Mouse (Mus musculus) neural tube, embryonic 14.5 days (tissue): Measurements from ENCODE around the gene Prss43. TPM values are rescaled to one million over a fixed set of nuclear protein-coding genes. Genes with fewer than 3 reads are reported as not detected.
A peak's percentile ranks its signal among the peaks of the same experiment; 100 is the strongest.

Source experiments
- ATAC-seq: fragments of 200-750 bp; cut with Nextera tagmentation; 2 replicates; pipeline ENCODE4 v1.8.0; 2017; ENCODE audit warnings: low read depth, mild to moderate bottlenecking, moderate TSS enrichment, moderate library complexity
- H3K27ac ChIP-seq: fragments of 300-500 bp; sonication (generic); 2 replicates; pipeline ENCODE4 v1.5.1; 2014; ENCODE audit warnings: low read depth, mild to moderate bottlenecking, control low read depth, low read length, moderate library complexity, mixed read lengths
- H3K27me3 ChIP-seq: fragments of 300-500 bp; sonication (generic); 2 replicates; pipeline ENCODE4 v1.6.1; 2014; ENCODE audit warnings: low read length; ENCODE audit not compliant: control insufficient read depth, insufficient read depth
- H3K36me3 ChIP-seq: fragments of 300-500 bp; sonication (generic); 2 replicates; pipeline ENCODE4 v1.6.1; 2014; ENCODE audit warnings: low read length, mixed read lengths; ENCODE audit not compliant: control insufficient read depth, insufficient read depth
- H3K4me1 ChIP-seq: fragments of 300-500 bp; sonication (generic); 2 replicates; pipeline ENCODE4 v1.6.1; 2014; ENCODE audit warnings: low read length; ENCODE audit not compliant: control insufficient read depth, insufficient read depth
- H3K4me2 ChIP-seq: fragments of 300-500 bp; sonication (generic); 2 replicates; pipeline ENCODE4 v1.6.1; 2014; ENCODE audit warnings: mild to moderate bottlenecking, low read depth, low read length, control low read depth
- H3K4me3 ChIP-seq: fragments of 300-500 bp; sonication (generic); 2 replicates; pipeline ENCODE4 v1.5.1; 2014; ENCODE audit warnings: low read depth, low read length, control low read depth, mixed read lengths
- H3K9ac ChIP-seq: fragments of 300-500 bp; sonication (generic); replicated peaks from 2 replicates; pipeline ENCODE4 v1.6.1; 2014; ENCODE audit warnings: low read depth, mild to moderate bottlenecking, control low read depth, low read length, mixed read lengths
- H3K9me3 ChIP-seq: fragments of 300-500 bp; sonication (generic); 2 replicates; pipeline ENCODE4 v1.6.1; 2016; ENCODE audit warnings: low read length; ENCODE audit not compliant: control insufficient read depth
- WGBS: fragments of 180-500 bp; shearing (Covaris S2); extraction: QIAGEN DNeasy Blood & Tissue Kit; methylation state at CpG from one replicate; pipeline ENCODE4 v1.1.7; 2014; 5-methylcytosine and 5-hydroxymethylcytosine counted together
- polyA plus RNA-seq: library from polyadenylated mRNA; unstranded; fragments of >200 nt; fragmentation: Nextera tagmentation; extraction: Ambion mirVana; gene quantifications from 2 replicates; pipeline ENCODE4 v1.2.1, GENCODE M21; 2014

Prss43 gene
- polyA plus RNA-seq, result not detected in 2 replicates

GRCm38 (mm10) chr9:110826390-110826789, at the start of gene Prss43:
TSS of gene Prss43 (plus strand) at chr9:110826690.
- Histone ChIP-seq H3K4me3 (no peak within 1 kb of the TSS), H3K4me2 (no peak within 1 kb of the TSS), H3K9ac (no peak within 1 kb of the TSS), H3K27ac (no peak within 1 kb of the TSS), H3K36me3 (no peaks in the 10 kb centered on the region), H3K4me1 (no peaks in the 10 kb centered on the region), H3K27me3 (no peaks in the 10 kb centered on the region), H3K9me3 (no peaks in the 10 kb centered on the region)
- 73% methylated on average over 3 of the region's 3 CpGs for WGBS
- ATAC-seq, result no peak

GRCm38 (mm10) chr9:110778100-110778499, 48.4 kb upstream of the Prss43 start:
- Histone ChIP-seq H3K27ac (no peak overlapping the region), H3K27me3 (no peaks in the 10 kb centered on the region), H3K36me3 (no peaks in the 10 kb centered on the region), H3K9me3 (no peaks in the 10 kb centered on the region), H3K4me1 (no peaks in the 10 kb centered on the region; the same call in 1 of the 2 replicates), H3K4me3 (no peak overlapping the region), H3K9ac (no peak overlapping the region), H3K4me2 (no peak overlapping the region)
- 85% methylated on average over 1 of the region's 1 CpGs for WGBS
- ATAC-seq, result no peak

GRCm38 (mm10) chr9:110778559-110778958, 47.9 kb upstream of the Prss43 start:
- WGBS, result 83% methylated on average over 7 of the region's 7 CpGs

GRCm38 (mm10) chr9:110779242-110779913, 47.1 kb upstream of the Prss43 start:
- no peak for ATAC-seq
- H3K4me3 ChIP-seq, result no peak overlapping the region
- no peaks in the 10 kb centered on the region for H3K36me3 ChIP-seq
- no peaks in the 10 kb centered on the region for H3K27me3 ChIP-seq
- no peak overlapping the region for H3K9ac ChIP-seq
- no peak overlapping the region for H3K4me2 ChIP-seq
- WGBS, result 58% methylated on average over 5 of the region's 5 CpGs
- no peak overlapping the region for H3K27ac ChIP-seq
- no peaks in the 10 kb centered on the region; the same call in 1 of the 2 replicates for H3K4me1 ChIP-seq
- H3K9me3 ChIP-seq, result no peaks in the 10 kb centered on the region

More at GRCm38 (mm10) chr9:110778559-110778958, 47.9 kb upstream of the Prss43 start:
- ATAC-seq, result no peak
- Histone ChIP-seq H3K27me3 (no peaks in the 10 kb centered on the region), H3K9ac (no peak overlapping the region), H3K4me3 (no peak overlapping the region), H3K4me2 (no peak overlapping the region), H3K9me3 (no peaks in the 10 kb centered on the region), H3K36me3 (no peaks in the 10 kb centered on the region), H3K4me1 (no peaks in the 10 kb centered on the region; the same call in 1 of the 2 replicates), H3K27ac (no peak overlapping the region)

- WGBS, result under 1% methylated on average over 43 of the region's 43 CpGs
- Histone ChIP-seq H3K27ac (peak overlapping the region; percentile 74), H3K4me3 (peak overlapping the region; percentile 44), H3K9me3 (no peaks in the 10 kb centered on the region), H3K36me3 (no peaks in the 10 kb centered on the region), H3K4me1 (no peaks in the 10 kb centered on the region; the same call in 1 of the 2 replicates), H3K4me2 (peak overlapping the region; percentile 70), H3K27me3 (no peaks in the 10 kb centered on the region), H3K9ac (peak overlapping the region; percentile 70)
- peak; percentile 97 for ATAC-seq
Measured at GRCm38 (mm10) chr9:110781256-110781721, 45.2 kb upstream of the Prss43 start.

GRCm38 (mm10) chr9:110781731-110782130, 44.8 kb upstream of the Prss43 start:
- WGBS, result under 1% methylated on average over 23 of the region's 23 CpGs
- H3K4me2 ChIP-seq, result peak overlapping the region; percentile 70
- H3K4me3 ChIP-seq, result peak overlapping the region; percentile 44
- no peaks in the 10 kb centered on the region; the same call in 1 of the 2 replicates for H3K4me1 ChIP-seq
- H3K9ac ChIP-seq, result peak overlapping the region; percentile 70
- H3K27me3 ChIP-seq, result no peaks in the 10 kb centered on the region
- no peaks in the 10 kb centered on the region for H3K9me3 ChIP-seq
- H3K27ac ChIP-seq, result peak overlapping the region; percentile 74
- peak; percentile 73 for ATAC-seq
- H3K36me3 ChIP-seq, result no peaks in the 10 kb centered on the region

- H3K4me1 ChIP-seq, result no peaks in the 10 kb centered on the region; the same call in 1 of the 2 replicates
- H3K4me3 ChIP-seq, result no peak overlapping the region
- H3K36me3 ChIP-seq, result no peaks in the 10 kb centered on the region
- no peak overlapping the region for H3K4me2 ChIP-seq
- H3K27me3 ChIP-seq, result no peaks in the 10 kb centered on the region
- WGBS, result 36% methylated on average over 1 of the region's 1 CpGs
- no peak overlapping the region for H3K9ac ChIP-seq
- no peaks in the 10 kb centered on the region for H3K9me3 ChIP-seq
- no peak overlapping the region for H3K27ac ChIP-seq
- no peak for ATAC-seq
Measured at GRCm38 (mm10) chr9:110783611-110784010, 42.9 kb upstream of the Prss43 start.

GRCm38 (mm10) chr9:110788169-110788568, 38.3 kb upstream of the Prss43 start:
- H3K4me3 ChIP-seq, result no peak overlapping the region
- H3K27ac ChIP-seq, result no peak overlapping the region
- H3K9ac ChIP-seq, result no peak overlapping the region
- no peaks in the 10 kb centered on the region for H3K9me3 ChIP-seq
- ATAC-seq, result no peak
- no peaks in the 10 kb centered on the region for H3K27me3 ChIP-seq
- H3K4me1 ChIP-seq, result no peaks in the 10 kb centered on the region
- H3K36me3 ChIP-seq, result no peaks in the 10 kb centered on the region
- 89% methylated on average over 3 of the region's 3 CpGs for WGBS
- no peak overlapping the region for H3K4me2 ChIP-seq

GRCm38 (mm10) chr9:110790462-110790861, 36.0 kb upstream of the Prss43 start:
- Histone ChIP-seq H3K9me3 (no peaks in the 10 kb centered on the region), H3K36me3 (no peaks in the 10 kb centered on the region), H3K9ac (no peak overlapping the region), H3K27ac (no peak overlapping the region), H3K4me3 (no peak overlapping the region), H3K27me3 (no peaks in the 10 kb centered on the region), H3K4me1 (no peaks in the 10 kb centered on the region), H3K4me2 (no peak overlapping the region)
- 75% methylated on average over 4 of the region's 4 CpGs for WGBS
- no peak for ATAC-seq
